Mouse (Mus musculus) right cerebral cortex, adult 2 months (tissue): ENCODE data around the gene Ltbp3.

Experiments used
- DNase-seq, 2 experiments: peaks; one replicate each; pipeline ENCODE4 v3.0.0; 2021 to 2022; ENCODE audit warnings: low spot score in 2 of 2

Gene Ltbp3

DNA sequence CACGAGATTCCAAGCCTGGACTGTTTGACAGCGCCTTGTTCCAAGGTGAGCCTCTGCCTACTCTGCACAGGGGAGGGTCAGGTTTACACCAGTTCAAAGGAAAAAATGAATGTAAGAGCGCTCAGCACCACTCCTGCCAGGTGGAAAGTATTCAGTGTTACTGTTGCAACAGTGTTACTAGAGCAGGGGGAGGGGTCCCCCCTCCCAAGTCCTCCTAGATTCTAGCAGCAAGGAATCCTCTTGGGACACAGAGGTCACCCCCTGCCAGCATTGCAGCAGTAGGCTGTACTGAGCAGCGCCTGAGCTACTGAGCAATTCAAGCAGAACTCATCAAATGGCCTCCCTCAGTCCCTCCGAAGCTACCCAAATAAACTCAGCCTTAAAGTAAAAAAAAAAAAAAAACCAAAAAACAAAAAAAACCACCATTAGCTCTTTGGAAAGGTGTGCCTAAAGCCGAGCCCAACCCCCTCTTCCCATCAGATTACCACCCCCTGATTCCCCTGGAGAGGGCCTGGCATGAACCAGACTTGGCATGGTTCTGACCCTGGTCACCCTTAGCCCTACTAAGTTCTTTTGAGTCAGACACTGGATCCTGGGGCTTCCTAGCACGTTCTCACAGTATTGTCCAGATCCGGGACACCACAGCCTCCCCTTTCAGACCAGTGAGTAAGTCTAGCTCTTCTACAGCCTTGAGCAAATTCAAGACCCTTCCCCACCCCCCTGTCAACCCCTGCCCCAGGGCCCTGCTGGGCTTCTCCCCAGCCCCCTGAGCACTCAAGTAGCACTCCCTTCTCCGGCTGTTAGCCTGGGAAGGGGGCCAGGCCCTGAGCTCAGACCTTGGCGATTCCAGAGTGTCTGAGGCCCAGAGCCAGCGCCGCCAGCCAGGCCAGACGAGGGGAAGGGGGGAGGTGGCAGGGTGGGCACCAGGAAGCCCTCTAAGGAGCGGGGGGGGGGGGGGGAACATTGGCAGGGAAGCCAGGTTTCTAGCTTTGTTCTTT is at the start of gene Ltbp3:
Ltbp3 (plus strand) TSS at position 585 of the 998 bp plus-strand sequence.
- DNase-seq, result no peak

GRCm38 (mm10) chr19:5691601-5692000 is 49.1 kb upstream of the Ltbp3 start:
- no peak for DNase-seq

GRCm38 (mm10) chr19:5692086-5692912 is 48.4 kb upstream of the Ltbp3 start:
- DNase-seq, result no peak

- no peak for DNase-seq
These were observed 47.7 kb upstream of the Ltbp3 start for GRCm38 (mm10) chr19:5692913-5693396.

GRCm38 (mm10) chr19:5693801-5694200 is 46.9 kb upstream of the Ltbp3 start:
- DNase-seq, result no peak

DNA sequence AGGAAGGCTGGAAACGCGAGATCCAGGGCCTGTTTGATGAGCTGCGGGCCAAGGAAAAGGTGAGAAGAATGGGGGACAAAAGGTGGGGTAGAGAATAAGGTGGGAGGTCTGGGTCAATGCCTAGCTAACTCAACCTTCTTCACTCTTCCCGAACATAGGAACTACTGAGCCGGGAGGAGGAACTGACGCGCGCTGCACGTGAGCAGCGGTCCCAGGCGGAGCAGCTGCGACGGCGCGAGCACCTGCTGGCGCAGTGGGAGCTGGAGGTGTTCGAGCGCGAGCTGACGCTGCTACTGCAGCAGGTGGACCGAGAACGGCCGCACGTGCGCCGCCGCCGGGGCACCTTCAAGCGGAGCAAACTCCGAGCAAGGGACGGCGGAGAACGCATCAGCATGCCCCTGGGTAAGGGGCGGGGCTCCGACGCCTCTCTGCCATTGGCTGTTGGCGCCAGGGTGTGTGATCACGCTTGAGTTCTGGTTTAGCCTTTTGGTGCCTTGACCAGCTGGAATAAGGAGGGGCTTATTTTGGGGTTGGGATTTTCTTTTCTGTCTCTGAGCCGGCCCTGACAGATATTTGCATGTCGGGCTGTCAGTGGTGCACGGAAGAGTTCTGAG is 44.7 kb upstream of the Ltbp3 start:
- no peak for DNase-seq

DNA sequence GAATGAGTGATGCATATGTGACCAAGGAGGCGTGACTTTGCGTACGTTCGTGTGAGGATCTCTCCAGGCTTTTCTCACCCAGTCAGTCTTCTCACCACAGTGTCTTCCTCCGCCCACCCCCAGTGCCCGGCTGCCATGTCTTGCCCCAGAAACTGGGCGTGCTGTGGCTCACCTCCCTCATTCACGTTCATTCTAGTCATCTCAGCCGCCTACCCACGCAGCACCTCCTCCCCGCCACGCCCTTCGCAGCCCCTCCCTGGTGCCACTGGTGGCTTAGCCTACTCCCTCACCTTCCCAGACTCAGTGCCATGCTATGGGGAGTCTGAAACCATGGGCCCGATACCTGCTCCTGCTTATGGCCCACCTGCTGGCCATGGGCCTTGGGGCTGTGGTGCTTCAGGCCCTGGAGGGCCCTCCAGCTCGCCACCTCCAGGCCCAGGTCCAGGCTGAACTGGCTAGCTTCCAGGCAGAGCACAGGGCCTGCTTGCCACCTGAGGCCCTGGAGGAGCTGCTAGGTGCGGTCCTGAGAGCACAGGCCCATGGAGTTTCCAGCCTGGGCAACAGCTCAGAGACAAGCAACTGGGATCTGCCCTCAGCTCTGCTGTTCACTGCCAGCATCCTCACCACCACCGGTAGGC is 36.4 kb upstream of the Ltbp3 start, which contains the start of gene Kcnk7:
Kcnk7 (plus strand) TSS at position 205 of the 638 bp plus-strand sequence.
- no peak for DNase-seq

GRCm38 (mm10) chr19:5704801-5705571 is 35.7 kb upstream of the Ltbp3 start:
- no peak for DNase-seq

GRCm38 (mm10) chr19:5710068-5710467 is 30.6 kb upstream of the Ltbp3 start:
- DNase-seq, result no peak

- no peak for DNase-seq
These were observed 30.1 kb upstream of the Ltbp3 start for GRCm38 (mm10) chr19:5710581-5710980.

DNA sequence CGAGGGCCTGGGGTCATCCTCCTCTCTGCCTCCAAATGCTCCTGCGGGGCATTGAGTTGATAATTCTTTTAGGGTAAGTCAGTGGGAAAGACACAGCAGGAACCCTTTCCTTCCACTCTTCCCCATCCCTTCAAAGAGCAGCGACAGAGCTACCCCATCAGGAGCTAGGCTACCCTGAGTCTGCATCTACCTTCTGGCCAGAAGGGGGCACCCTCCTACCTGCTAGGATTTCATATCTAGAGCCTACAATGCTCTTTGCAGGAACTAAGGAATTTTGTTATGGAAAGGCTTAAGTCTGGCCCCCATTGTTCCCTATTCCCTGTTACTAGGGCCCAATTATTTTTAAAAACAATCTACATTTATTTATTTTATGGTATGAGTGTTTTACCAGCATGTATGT is 29.5 kb upstream of the Ltbp3 start:
- DNase-seq, result peak; percentile 75 to 86

- no peak for DNase-seq
These were observed 28.7 kb upstream of the Ltbp3 start for GRCm38 (mm10) chr19:5711907-5712460.

GRCm38 (mm10) chr19:5713255-5713654 is 27.4 kb upstream of the Ltbp3 start:
- no peak for DNase-seq

DNA sequence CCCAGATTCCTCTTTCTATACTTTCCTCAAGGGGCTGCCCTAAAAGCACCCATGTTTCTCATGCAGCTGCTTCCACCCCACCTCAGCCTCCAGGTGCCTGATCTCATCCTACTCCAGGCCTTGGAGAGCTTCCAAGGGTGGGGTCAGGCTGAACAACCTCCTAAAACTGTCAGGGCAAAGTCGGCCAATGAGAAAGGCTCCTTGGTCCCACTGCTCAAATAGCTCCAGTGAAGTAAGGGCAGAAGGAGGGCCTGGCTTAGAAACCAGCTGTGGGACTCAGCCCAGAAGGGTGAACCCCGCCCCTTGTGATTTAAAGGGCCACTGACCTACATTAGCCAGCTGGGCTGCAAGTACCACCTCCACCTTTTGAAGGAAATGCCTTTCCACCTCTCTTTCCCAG is 27.0 kb upstream of the Ltbp3 start:
- DNase-seq, result no peak

DNA sequence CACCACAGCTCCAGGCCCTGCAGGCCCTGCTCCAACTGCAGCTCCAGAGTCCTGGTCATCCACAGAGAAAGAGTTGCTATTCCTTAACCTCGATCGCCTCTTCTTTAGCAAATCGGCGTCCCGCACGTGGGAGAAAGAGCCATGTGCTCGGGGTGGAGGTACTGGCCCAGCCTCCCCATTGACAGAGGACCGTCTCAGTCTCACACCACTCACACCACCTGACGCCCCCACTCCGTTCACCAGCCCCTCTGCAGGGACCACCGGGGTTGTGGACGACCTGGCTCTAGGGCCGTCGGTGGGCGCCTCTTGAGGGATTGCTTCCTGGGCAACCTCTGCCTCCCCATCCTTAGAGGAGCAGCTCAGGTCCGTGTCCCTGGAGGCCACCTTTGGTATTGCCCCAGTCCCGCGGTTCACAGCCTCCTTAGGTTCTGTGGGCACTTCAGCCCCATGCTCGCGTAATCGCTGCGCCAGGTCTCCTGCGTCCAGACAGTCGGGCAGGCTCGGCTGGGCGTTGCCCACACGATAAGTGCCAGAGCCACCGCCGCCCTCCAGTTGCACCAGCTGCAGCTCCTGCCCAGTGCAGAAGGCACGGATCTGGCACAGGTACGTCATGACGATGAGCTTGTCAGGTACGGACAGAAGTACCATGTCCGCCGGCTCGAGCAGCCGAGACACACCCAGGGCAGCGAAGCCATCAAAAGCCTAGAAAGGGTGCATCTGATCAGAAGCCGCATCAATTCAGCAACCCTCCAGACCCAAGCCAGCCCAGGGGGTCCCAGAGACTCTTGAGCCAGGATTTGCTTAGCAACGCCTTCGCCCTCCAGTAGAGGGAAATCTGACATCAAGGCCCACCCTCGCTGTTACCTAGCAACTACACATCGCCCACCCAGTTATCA is 24.7 kb upstream of the Ltbp3 start:
- peak; percentile 53 to 54 for DNase-seq

DNA sequence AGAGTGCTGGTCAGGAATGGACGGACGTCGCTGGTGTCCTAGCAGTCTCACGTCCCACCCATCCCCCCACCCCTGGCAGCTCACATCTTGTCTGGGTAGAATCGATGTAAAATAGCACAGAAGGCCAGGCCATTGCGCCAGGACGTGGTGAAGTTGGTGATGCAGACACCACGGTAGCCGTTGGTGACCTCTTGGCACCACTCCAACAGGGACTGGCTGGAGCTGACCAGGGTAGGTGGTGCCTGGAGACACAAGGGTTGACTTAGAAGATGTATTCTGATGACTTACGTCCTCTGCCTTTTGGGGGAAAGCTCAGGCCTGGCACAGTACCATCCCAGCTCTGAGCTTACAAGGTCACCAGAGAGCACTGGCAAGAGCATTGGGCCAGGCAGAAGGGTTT is 23.7 kb upstream of the Ltbp3 start:
- DNase-seq, result no peak

DNA sequence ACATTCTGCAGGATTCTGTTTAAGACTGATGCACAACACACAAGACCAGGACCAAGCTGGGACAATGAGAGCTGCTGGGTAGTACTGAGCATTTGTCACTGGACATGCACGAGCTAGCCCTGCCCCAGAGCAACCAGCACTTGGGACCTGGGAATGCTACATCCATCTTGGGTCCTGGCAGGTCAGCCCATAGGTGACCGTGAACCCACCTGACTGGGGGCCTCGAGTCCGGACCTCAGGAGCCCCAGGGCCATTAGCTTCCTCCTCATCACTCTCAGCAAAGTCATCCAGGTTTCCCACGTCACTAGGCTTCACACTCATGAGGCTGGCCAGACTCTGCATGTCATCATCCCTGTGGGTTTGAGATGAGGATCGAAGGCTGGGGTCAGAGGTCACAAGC is 19.5 kb upstream of the Ltbp3 start:
- no peak for DNase-seq

DNA sequence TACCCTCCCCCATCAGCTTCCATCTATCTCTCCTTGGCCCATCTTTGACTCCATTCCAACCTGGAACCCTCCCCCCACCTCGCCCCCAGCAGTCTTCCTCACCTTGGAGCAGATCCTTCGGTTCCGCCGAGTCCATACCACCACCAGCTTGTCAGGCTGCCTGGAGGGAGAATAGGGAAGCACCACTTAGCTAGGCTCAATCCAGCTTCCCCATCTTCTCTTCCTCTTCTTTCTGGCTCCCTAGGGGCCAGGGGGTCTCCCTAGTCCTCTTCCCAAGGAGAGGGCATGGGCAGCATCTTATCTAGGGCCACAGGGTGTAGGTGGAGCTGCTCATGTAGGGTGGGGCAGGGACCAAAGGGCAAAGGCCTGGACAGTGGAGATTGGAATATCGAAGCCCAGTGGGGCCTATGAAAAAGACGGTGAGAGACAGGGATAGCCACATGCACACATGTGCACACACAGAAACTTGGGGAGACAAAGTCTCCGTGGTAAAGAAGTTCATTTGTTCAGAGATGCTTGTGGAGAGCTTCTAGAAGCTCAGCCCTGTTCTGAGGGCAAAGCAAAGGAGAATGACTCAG is 17.8 kb upstream of the Ltbp3 start:
- no peak for DNase-seq
